Mouse (Mus musculus) adrenal gland, adult 10 weeks (tissue): ENCODE measurements around the gene Sec11a. TPM values are rescaled to one million over a fixed set of nuclear protein-coding genes. Genes with fewer than 3 reads are reported as not detected.

Experiments
- polyA plus RNA-seq: library from polyadenylated mRNA; stranded (reverse); fragments of 350-450 nt; fragmentation: Illumina TruSeq; extraction: RNeasy Lipid Tissue Mini Kit (QIAGEN cat#74804); gene quantifications from one replicate; pipeline ENCODE4 v1.2.3, GENCODE M21; 2014; ENCODE audit warnings: low read depth, low replicate concordance

Sec11a gene
- 131 TPM for polyA plus RNA-seq

DNA sequence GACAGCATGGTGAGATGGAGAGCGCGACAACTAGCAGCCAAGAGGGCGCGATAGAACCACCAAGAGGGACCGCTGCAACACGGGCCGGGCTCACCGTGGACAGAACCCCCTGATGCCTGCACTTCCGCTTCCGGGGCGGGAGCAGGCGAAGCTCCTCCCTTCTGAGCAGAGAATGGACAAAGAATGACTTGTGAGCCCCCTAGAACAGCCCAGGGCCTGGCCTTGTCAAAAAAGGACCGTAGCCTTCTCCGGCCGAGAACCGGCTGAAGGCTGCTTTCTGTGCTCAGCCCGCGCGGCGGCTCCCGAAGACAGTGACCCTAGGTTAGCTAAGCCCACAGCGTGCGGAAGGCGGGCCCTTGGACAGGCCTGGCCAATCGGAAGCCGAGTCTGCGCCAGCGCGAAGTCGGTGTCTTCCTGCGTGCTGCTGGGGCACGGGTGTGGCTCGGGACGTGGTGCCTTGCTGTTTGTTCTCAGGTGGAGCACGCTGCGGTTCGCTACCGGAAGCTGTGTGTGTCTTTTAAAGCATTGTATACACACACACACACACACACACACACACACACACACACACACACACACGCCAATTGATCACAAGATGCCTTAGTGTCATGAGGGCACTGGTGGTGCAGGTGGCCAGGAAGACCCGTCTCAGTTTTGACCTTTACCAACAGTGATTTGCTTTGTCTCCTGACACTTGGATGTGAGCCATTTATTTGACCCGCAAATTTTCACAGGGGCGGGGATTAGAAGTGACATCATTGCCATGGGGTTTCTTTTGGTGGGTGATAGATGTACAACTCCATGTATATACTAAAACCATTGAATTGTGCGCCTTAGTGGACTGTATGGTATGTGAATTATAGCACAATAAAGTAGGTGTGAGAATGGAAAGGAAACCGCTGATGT, at the start of gene Sec11a:
Sec11a (minus strand) TSS at position 336 of the 906 bp plus-strand sequence.

DNA sequence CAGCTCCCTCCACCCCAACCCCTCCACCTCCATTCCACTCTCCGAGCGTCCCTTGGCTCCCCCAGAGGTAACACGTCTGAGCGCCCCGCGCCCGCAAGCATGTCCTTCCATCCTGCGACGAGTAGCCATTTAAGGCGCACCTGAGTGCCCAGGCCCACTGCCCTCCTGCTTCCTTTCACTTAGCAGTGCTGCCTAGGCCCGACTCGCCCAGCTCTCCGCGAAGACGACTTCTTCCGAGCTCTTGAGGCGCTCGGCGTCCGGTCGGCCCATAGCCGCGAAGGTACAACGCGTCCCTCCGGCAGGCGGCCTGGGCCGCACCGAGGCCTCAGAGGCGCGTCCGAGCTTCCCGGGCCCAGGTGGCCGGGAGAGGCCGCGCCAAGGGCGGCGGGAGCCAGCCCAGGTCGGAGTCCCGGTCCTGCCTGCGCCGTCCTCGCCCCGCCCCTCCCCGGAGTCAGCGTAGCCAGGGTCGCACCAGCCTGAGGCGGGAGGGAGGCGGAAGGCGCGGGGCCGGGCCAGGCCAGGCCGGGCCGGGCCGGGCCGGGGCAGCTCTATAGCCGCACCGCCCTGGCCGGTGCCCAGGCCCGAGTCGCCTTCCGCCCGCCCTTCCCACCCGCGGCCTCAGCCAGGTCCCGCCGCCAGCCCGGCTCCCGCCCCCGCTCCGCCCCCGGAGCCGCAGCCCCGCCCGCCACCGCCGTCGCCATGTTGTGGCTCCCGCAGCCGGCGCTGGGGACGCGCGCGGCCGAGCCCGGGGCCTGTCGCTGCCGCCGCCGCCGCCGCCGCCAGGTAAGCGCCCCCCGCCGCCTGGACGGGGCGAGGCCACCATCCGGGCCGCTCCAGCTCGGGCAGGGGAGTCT, 45.6 kb upstream of the Sec11a start, which contains the start of gene Zfp592:
Zfp592 (plus strand) TSS at position 702 of the 854 bp plus-strand sequence.

DNA sequence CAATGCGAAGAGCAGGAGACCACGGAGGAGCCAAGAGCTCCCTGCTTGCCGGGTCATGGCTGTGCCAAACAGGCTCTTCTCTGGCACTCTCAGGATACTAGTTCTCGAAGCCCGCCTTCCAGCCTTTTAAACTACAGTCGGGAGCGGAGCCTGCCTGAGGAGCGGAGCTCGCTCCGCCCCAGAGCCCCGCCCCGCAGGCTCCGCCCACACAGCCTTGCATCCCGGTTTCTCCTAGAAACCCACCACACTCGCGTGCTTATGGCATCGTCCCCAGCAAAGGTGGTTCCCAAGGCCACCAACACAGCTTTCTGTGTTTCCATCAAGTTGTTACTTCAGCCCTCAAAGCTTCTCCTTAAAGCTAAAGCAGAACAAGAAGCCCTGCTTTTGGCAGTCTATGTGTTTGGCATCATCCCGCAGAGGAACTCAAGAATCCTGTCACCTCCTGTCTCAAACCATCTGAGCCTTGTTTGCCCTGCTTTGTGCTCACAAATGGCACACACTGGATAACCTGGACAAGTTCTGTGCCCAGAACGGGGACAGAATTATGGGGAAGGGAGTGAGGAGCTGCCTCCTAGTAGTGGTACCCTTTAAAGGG, 42.6 kb downstream of the Sec11a start, which contains the start of gene Nmb:
Nmb (minus strand) TSS at position 156 of the 595 bp plus-strand sequence.

DNA sequence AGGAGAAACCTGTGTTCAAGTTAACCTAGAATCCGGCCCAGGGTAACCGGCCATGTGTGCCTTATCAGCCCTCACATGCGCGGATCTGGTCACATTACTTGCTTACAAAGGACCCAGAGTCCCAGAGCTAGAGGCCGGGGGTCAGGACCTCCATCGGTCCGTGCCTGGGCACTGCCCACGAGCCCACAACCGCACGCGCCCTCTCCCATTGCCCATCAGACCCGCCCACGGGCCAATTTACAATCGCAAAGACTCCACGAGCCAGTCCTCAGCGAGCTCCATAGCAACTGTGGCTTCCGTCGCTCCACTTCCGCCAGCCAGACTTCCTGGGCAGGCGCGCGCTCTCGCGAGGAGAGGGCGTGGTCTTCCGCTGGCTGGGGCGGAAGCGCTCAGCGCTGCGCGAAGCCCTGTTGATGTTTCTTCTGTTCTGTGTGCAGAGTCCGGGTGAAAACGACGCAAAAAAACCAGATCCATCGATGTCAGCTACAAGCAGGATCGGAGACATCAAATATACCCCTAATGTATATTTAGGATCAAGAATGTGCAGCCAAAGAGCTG, 46.6 kb downstream of the Sec11a start, which contains the start of gene Wdr73:
Wdr73 (minus strand) TSS at position 326 of the 558 bp plus-strand sequence.

DNA sequence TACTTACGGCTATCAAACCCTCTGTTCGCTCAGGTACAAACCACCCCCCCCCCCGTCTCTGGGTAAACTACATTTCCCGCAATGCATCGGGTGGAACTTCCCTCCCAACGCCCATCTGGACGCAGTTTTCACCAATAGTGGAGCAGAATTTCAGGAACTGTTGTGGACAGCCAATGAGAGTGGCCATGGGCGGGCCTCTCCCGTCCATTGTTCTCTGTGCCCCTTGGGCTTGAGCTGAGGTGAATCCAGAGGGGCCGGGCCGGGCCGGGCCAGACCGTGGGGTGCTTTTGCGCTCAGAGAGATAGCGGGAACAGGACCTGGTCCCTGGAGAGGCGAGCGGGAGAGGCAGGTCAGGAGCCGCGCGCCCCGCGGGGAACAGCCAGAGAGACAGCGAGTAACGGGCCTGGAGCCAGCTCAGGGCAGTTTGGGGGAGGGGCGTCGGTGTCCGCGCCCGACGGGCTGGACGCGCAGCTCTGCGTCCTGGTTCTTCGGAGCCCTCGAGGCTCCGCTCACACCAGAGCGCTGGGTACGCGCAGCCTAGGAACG, 86.8 kb downstream of the Sec11a start, which contains the start of gene Zscan2:
Zscan2 (plus strand) TSS at position 192 of the 546 bp plus-strand sequence.

Other genes starting within 250 kb of the Sec11a start
- gene Iqgap1, start 121.8 kb downstream of the Sec11a start, polyA plus RNA-seq = 51.0 TPM
- 1.1 TPM for gene Zscan2, start 86.9 kb downstream of the Sec11a start, polyA plus RNA-seq
- gene Wdr73, start 46.5 kb downstream of the Sec11a start, polyA plus RNA-seq = 25.0 TPM
- gene Nmb, start 42.7 kb downstream of the Sec11a start, polyA plus RNA-seq = not detected
- gene Zfp592, start 45.9 kb upstream of the Sec11a start, polyA plus RNA-seq = 7.3 TPM
- not detected for gene Alpk3, start 109.8 kb upstream of the Sec11a start, polyA plus RNA-seq
- not detected for gene Slc28a1, start 167.0 kb upstream of the Sec11a start, polyA plus RNA-seq